Mouse (Mus musculus): ENCODE data around the gene Fbxo24. TPM values are rescaled to one million over a fixed set of nuclear protein-coding genes. Genes with fewer than 3 reads are reported as not detected.
"Not testable (repeated sequence)": the region's sequence is repeated elsewhere in the genome, so short reads cannot be mapped to it uniquely, and the experiment has no call there.

The Fbxo24 gene
- polyA plus RNA-seq, 1 experiment, result 0.29 TPM

DNA sequence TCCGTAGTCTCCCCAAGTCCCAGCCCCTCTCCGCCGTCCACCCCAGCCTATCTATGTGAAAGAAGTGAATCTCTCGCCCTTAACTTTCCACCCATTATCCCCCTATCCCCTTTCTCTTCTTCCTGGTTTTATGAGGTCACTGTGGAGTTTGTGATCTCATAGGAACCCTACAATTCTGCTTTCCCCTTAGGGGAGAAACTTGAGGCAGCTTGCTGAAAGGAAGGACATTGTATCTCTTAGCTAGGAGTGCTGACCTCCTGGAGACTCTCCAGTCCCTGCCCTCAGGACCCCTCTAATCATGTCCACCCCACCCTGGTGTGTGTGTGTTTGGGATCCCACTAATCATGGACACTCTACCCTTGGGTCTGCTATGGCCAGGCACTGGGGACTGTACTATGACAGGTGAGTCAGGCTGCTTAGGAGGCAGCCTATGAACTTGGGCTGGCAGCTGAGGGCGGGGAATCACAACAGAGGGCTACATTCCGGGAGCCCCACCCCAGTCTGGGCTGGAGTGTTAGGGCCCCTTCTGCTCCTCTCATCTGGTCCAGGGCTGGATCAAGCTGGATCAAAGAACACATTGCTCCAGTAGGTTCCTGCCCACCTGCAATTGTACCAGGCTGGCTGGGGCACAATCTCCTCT lies 1.2 kb upstream of the Fbxo24 start:
- Histone ChIP-seq H3K27me3 (ENCODE audit: control insufficient read depth, insufficient read depth, insufficient read length) (no peaks in the 10 kb centered on the region), H3K4me3 (ENCODE audit: insufficient read depth, poor library complexity, severe bottlenecking) (peak overlapping the region; percentile 96), H3K79me2 (ENCODE audit: control insufficient read depth, insufficient read depth) (peaks cover 51% of the 10 kb centered on the region), H3ac (ENCODE audit: control insufficient read depth, insufficient read length, low read depth) (peak overlapping the region; percentile 55), H3K36me3 (ENCODE audit: control insufficient read depth, insufficient read depth) (peaks cover 24% of the 10 kb centered on the region), H3K79me3 (ENCODE audit: low read depth) (peaks cover 37% of the 10 kb centered on the region)
- no peak for TF ChIP-seq USF1 (IDR thresholded peaks at IDR 0.05; ENCODE audit: low read depth)
- no peak for TF ChIP-seq MYOD1 (IDR thresholded peaks at IDR 0.05; ENCODE audit: control insufficient read depth, insufficient read length, low read depth)
- TF ChIP-seq CEBPB (IDR thresholded peaks at IDR 0.05; ENCODE audit: low read depth), result no peak
- TF ChIP-seq MYOG (IDR thresholded peaks at IDR 0.05; ENCODE audit: control insufficient read depth, extremely low read depth, insufficient read length), result no peak
- TF ChIP-seq FOSL1 (IDR thresholded peaks at IDR 0.05; ENCODE audit: insufficient read depth, low read length, poor library complexity, severe bottlenecking), result no peak
- no peak for TF ChIP-seq CTCF (IDR thresholded peaks at IDR 0.05; ENCODE audit: control insufficient read depth, insufficient read depth, insufficient read length)
- TF ChIP-seq MAX (IDR thresholded peaks at IDR 0.05), result no peak

- Histone ChIP-seq H3K4me3 (ENCODE audit: insufficient read depth, poor library complexity, severe bottlenecking) (peak overlapping the region; percentile 96), H3ac (ENCODE audit: control insufficient read depth, insufficient read length, low read depth) (peak overlapping the region; percentile 67), H3K27me3 (ENCODE audit: control insufficient read depth, insufficient read depth, insufficient read length) (no peaks in the 10 kb centered on the region), H3K36me3 (ENCODE audit: control insufficient read depth, insufficient read depth) (peaks cover 20% of the 10 kb centered on the region), H3K79me2 (ENCODE audit: control insufficient read depth, insufficient read depth) (peaks cover 51% of the 10 kb centered on the region), H3K79me3 (ENCODE audit: low read depth) (peaks cover 37% of the 10 kb centered on the region)
- TF ChIP-seq CTCF (IDR thresholded peaks at IDR 0.05; ENCODE audit: control insufficient read depth, insufficient read depth, insufficient read length) (no peak), CEBPB (IDR thresholded peaks at IDR 0.05; ENCODE audit: low read depth) (no peak), MYOG (IDR thresholded peaks at IDR 0.05; ENCODE audit: control insufficient read depth, extremely low read depth, insufficient read length) (no peak), MAX (IDR thresholded peaks at IDR 0.05) (no peak), FOSL1 (IDR thresholded peaks at IDR 0.05; ENCODE audit: insufficient read depth, low read length, poor library complexity, severe bottlenecking) (no peak), USF1 (IDR thresholded peaks at IDR 0.05; ENCODE audit: low read depth) (no peak), MYOD1 (IDR thresholded peaks at IDR 0.05; ENCODE audit: control insufficient read depth, insufficient read length, low read depth) (no peak)
Measured at GRCm38 (mm10) chr5:137629306-137629721, 512 bp upstream of the Fbxo24 start.

GRCm38 (mm10) chr5:137627991-137628390 lies 811 bp downstream of the Fbxo24 start:
- H3K79me3 ChIP-seq (ENCODE audit: low read depth), result peaks cover 29% of the 10 kb centered on the region
- peaks cover 40% of the 10 kb centered on the region for H3K79me2 ChIP-seq (ENCODE audit: control insufficient read depth, insufficient read depth)
- no peaks in the 10 kb centered on the region for H3K27me3 ChIP-seq (ENCODE audit: control insufficient read depth, insufficient read depth, insufficient read length)
- H3K36me3 ChIP-seq (ENCODE audit: control insufficient read depth, insufficient read depth), result peaks cover 7% of the 10 kb centered on the region
- H3K4me3 ChIP-seq (ENCODE audit: insufficient read depth, poor library complexity, severe bottlenecking), result peak overlapping the region; percentile 39
- TF ChIP-seq CTCF (IDR thresholded peaks at IDR 0.05; ENCODE audit: control insufficient read depth, insufficient read depth, insufficient read length), result no peak
- no peak for TF ChIP-seq CEBPB (IDR thresholded peaks at IDR 0.05; ENCODE audit: low read depth)
- no peak for TF ChIP-seq FOSL1 (IDR thresholded peaks at IDR 0.05; ENCODE audit: insufficient read depth, low read length, poor library complexity, severe bottlenecking)
- no peak for TF ChIP-seq MAX (IDR thresholded peaks at IDR 0.05)
- no peak for TF ChIP-seq USF1 (IDR thresholded peaks at IDR 0.05; ENCODE audit: low read depth)
- no peak for TF ChIP-seq MYOD1 (IDR thresholded peaks at IDR 0.05; ENCODE audit: control insufficient read depth, insufficient read length, low read depth)
- H3ac ChIP-seq (ENCODE audit: control insufficient read depth, insufficient read length, low read depth), result peak overlapping the region; percentile 3

- H3K79me2 ChIP-seq (ENCODE audit: control insufficient read depth, insufficient read depth), result peaks cover under 1% of the 10 kb centered on the region
- no peak overlapping the region for H3ac ChIP-seq (ENCODE audit: control insufficient read depth, insufficient read length, low read depth)
- no peak overlapping the region for H3K4me3 ChIP-seq (ENCODE audit: insufficient read depth, poor library complexity, severe bottlenecking)
- no peaks in the 10 kb centered on the region for H3K36me3 ChIP-seq (ENCODE audit: control insufficient read depth, insufficient read depth)
- H3K79me3 ChIP-seq (ENCODE audit: low read depth), result no peaks in the 10 kb centered on the region
- no peaks in the 10 kb centered on the region for H3K27me3 ChIP-seq (ENCODE audit: control insufficient read depth, insufficient read depth, insufficient read length)
- no peak for TF ChIP-seq CEBPB (IDR thresholded peaks at IDR 0.05; ENCODE audit: low read depth)
- no peak for TF ChIP-seq CTCF (IDR thresholded peaks at IDR 0.05; ENCODE audit: control insufficient read depth, insufficient read depth, insufficient read length)
- no peak for TF ChIP-seq USF1 (IDR thresholded peaks at IDR 0.05; ENCODE audit: low read depth)
Measured at GRCm38 (mm10) chr5:137623937-137624530, 4.8 kb downstream of the Fbxo24 start.

- Histone ChIP-seq H3K27me3 (ENCODE audit: control insufficient read depth, insufficient read depth, insufficient read length) (no peaks in the 10 kb centered on the region), H3K4me3 (ENCODE audit: insufficient read depth, poor library complexity, severe bottlenecking) (no peak overlapping the region), H3K79me3 (ENCODE audit: low read depth) (peaks cover 4% of the 10 kb centered on the region), H3ac (ENCODE audit: control insufficient read depth, insufficient read length, low read depth) (no peak overlapping the region), H3K36me3 (ENCODE audit: control insufficient read depth, insufficient read depth) (no peaks in the 10 kb centered on the region), H3K79me2 (ENCODE audit: control insufficient read depth, insufficient read depth) (peaks cover 27% of the 10 kb centered on the region)
- TF ChIP-seq MAX (IDR thresholded peaks at IDR 0.05), result no peak
- no peak for TF ChIP-seq CTCF (IDR thresholded peaks at IDR 0.05; ENCODE audit: control insufficient read depth, insufficient read depth, insufficient read length)
- TF ChIP-seq CEBPB (IDR thresholded peaks at IDR 0.05; ENCODE audit: low read depth), result no peak
- TF ChIP-seq MYOD1 (IDR thresholded peaks at IDR 0.05; ENCODE audit: control insufficient read depth, insufficient read length, low read depth), result no peak
- no peak for TF ChIP-seq FOSL1 (IDR thresholded peaks at IDR 0.05; ENCODE audit: insufficient read depth, low read length, poor library complexity, severe bottlenecking)
- TF ChIP-seq MYOG (IDR thresholded peaks at IDR 0.05; ENCODE audit: control insufficient read depth, extremely low read depth, insufficient read length), result no peak
- TF ChIP-seq USF1 (IDR thresholded peaks at IDR 0.05; ENCODE audit: low read depth), result no peak
Measured at GRCm38 (mm10) chr5:137615347-137615746, 13.5 kb downstream of the Fbxo24 start.

DNA sequence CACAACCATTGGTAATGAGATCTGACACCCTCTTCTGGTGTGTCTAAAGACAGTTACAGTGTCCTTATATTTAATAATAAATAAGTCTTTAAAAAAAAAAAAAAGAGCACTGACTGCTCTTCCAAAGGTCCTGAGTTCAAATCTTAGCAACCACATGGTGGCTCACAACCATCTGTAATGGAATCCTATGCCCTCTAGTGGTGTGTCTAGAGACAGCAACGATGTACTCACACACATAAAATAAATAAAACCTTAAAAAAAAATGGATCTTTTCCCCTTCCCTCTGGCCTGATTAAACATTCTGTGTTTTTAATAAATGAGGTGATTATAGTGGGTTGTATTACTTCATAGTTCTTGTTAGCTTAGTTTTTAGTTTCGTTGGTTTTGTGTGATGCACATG lies 13.9 kb downstream of the Fbxo24 start:
- not testable (repeated sequence) for H3K79me3 ChIP-seq (ENCODE audit: low read depth); H3K4me3 ChIP-seq (ENCODE audit: insufficient read depth, poor library complexity, severe bottlenecking); H3K27me3 ChIP-seq (ENCODE audit: control insufficient read depth, insufficient read depth, insufficient read length); H3K36me3 ChIP-seq (ENCODE audit: control insufficient read depth, insufficient read depth); H3ac ChIP-seq (ENCODE audit: control insufficient read depth, insufficient read length, low read depth)
- H3K79me2 ChIP-seq (ENCODE audit: control insufficient read depth, insufficient read depth), result peaks cover 31% of the 10 kb centered on the region

Data from C2C12 (cell line).